11 mouse cellular contexts compared by ENCODE assay signal in genomic region chr2:167147708-167148107, GRCm38 (mm10). TPM values are rescaled to one million over a fixed set of nuclear protein-coding genes. Genes with fewer than 3 reads are reported as not detected.
DNase-seq lines count a peak whose midpoint lies in the region; ATAC-seq and TF ChIP-seq lines count a peak whose summit lies in the region.
"Had no signal": no experiment of that assay in that cellular context is flagged by ENCODE, and none has a peak within 500 bp of the region (broad histone marks: within the 10 kb centered on the region; RNA-seq: fewer than 3 reads in every experiment).

No protein-coding gene starts in this region.

- peak; percentile 33 for DNase-seq in heart, adult 8-10 months (ENCODE audit: low spot score)
- no peak for DNase-seq in heart, postnatal 25 days (ENCODE audit: low spot score)
- DNase-seq in lung, postnatal 0 days (ENCODE audit: low spot score), result no peak
- DNase-seq in lung, adult 2 months, result no peak
- peak; percentile 4 for DNase-seq in fat pad, adult 2 months (ENCODE audit: extremely low read depth, low read depth, low spot score)
- DNase-seq in natural killer cell, adult 2 months (ENCODE audit: low spot score in 2 of 2), result peak; percentile 33 to 49
- no peak for DNase-seq in neural tube, embryonic 10.5 days (ENCODE audit: extremely low spot score, low spot score)
- DNase-seq: cerebellum, postnatal 14 days; lung, adult 18-20 months; thymus, adult 18-20 months had no signal

- H3K4me2 ChIP-seq in lung, postnatal 0 days (replicated peaks; ENCODE audit: low read depth, low read length), result no peak overlapping the region

- TF ChIP-seq POLR2A in lung, adult 2 months (IDR thresholded peaks at IDR 0.05; ENCODE audit: borderline replicate concordance, extremely low read depth, low read depth, low read length), result no peak

- no peaks in the 10 kb centered on the region for H3K9me3 ChIP-seq in lung, postnatal 0 days (ENCODE audit: low read length)

- no peak overlapping the region for H3K27ac ChIP-seq in lung, postnatal 0 days (ENCODE audit: low read length)

- no peaks in the 10 kb centered on the region for H3K27me3 ChIP-seq in lung, postnatal 0 days (replicated peaks; ENCODE audit: insufficient read depth, low read length)

- peak; percentile 16; the same call in 1 of the 2 replicates for ATAC-seq in lung, postnatal 0 days
- ATAC-seq: CD4-positive, CD25-positive, alpha-beta regulatory T cell, adult 4 months had no signal

- no peaks in the 10 kb centered on the region for H3K4me1 ChIP-seq in lung, postnatal 0 days (ENCODE audit: insufficient read depth, low read depth, low read length)
- H3K4me1 ChIP-seq in lung, adult 2 months (ENCODE audit: control insufficient read depth, insufficient read depth, low read length), result no peaks in the 10 kb centered on the region

- H3K4me3 ChIP-seq in lung, postnatal 0 days (ENCODE audit: low read depth, low read length), result no peak overlapping the region
- no peak overlapping the region for H3K4me3 ChIP-seq in lung, adult 2 months (replicated peaks; ENCODE audit: extremely low read depth, low read depth, low read length)

- H3K36me3 ChIP-seq in lung, postnatal 0 days (ENCODE audit: insufficient read depth, low read length), result no peaks in the 10 kb centered on the region

- no peak for TF ChIP-seq CTCF in lung, postnatal 0 days (IDR thresholded peaks at IDR 0.05)
- no peak for TF ChIP-seq CTCF in lung, adult 2 months (IDR thresholded peaks at IDR 0.05; ENCODE audit: insufficient read depth, low read length)

- no peak for TF ChIP-seq EP300 in lung, postnatal 0 days (IDR thresholded peaks at IDR 0.05)

- 54% methylated on average over 8 of the region's 8 CpGs for WGBS in lung, postnatal 0 days
- WGBS in lung, adult 2 months, result 55% methylated on average over 8 of the region's 8 CpGs

- intact Hi-C loops in heart, postnatal 25 days (cut with DNase I), result no loop called here

- H3K9ac ChIP-seq in lung, postnatal 0 days (replicated peaks; ENCODE audit: low read depth), result no peak overlapping the region

RNA-seq across cellular contexts. Expression of gene Kcnb1, which starts 42.2 kb away (rescaled TPM):
- 10 to 100 TPM; 33.9 to 43.8 (median 38.8) TPM for total RNA-seq in heart, adult 8-10 months (2022)
- total RNA-seq in heart, postnatal 25 days (2021), result 10 to 100 TPM; 40.9 to 47.9 TPM
- 0.76 and 1.1 TPM in 2 replicates for polyA plus RNA-seq in lung, postnatal 0 days (2015; fragmentation: Nextera tagmentation; extraction: Ambion mirVana)
- polyA plus RNA-seq in lung, adult 2 months (2012; rRNA removed), result 4.5 and 5.1 TPM in 2 replicates

Comparison
In these comparisons a context has a peak if more than half of its experiments do, and no peak if none do; other contexts are left out.
1. DNase-seq: peak in heart, adult 8-10 months (single experiment), fat pad, adult 2 months (single experiment) and natural killer cell, adult 2 months (2 of 2); none in heart, postnatal 25 days (single experiment), lung, postnatal 0 days (single experiment), lung, adult 2 months (single experiment) and neural tube, embryonic 10.5 days (single experiment).